In genomic region chr3:129645409-129645808, GRCm38 (mm10) we compare ENCODE assay signal across 17 mouse cellular contexts.
A peak's percentile ranks its signal among the peaks of the same experiment; 100 is the strongest.
DNase-seq lines count a peak whose midpoint lies in the region; ATAC-seq and TF ChIP-seq lines count a peak whose summit lies in the region.
"Had no signal": no experiment of that assay in that cellular context is flagged by ENCODE, and none has a peak within 500 bp of the region (broad histone marks: within the 10 kb centered on the region; RNA-seq: fewer than 3 reads in every experiment).

No protein-coding gene starts in this region.

- ATAC-seq in lung, embryonic 15.5 days (ENCODE audit: borderline replicate concordance, extremely low read depth, low FRiP score, low TSS enrichment), result peak; percentile 91
- ATAC-seq in megakaryocyte-erythroid progenitor cell, adult 5-6 weeks (replicated peaks; ENCODE audit: low FRiP score, low TSS enrichment, poor library complexity, severe bottlenecking), result no peak
- ATAC-seq: forebrain, embryonic 14.5 days; inflammation-experienced regulatory T-cells, adult 6 months; midbrain, embryonic 16.5 days had no signal

- H3K36me3 ChIP-seq in lung, embryonic 15.5 days, result no peaks in the 10 kb centered on the region
- H3K36me3 ChIP-seq: embryonic facial prominence, embryonic 13.5 days had no signal

- no peaks in the 10 kb centered on the region for H3K9me3 ChIP-seq in lung, embryonic 15.5 days
- H3K9me3 ChIP-seq: embryonic facial prominence, embryonic 13.5 days had no signal

- intact Hi-C loops in gastrocnemius, adult 2 months (cut with DNase I), result no loop called here
- intact Hi-C loops in gastrocnemius, postnatal 36 days (cut with DNase I), result no loop called here

- H3K27ac ChIP-seq in gastrocnemius, adult 2 months, result no peak overlapping the region
- H3K27ac ChIP-seq in lung, embryonic 15.5 days, result peak overlapping the region; percentile 65
- H3K27ac ChIP-seq: embryonic facial prominence, embryonic 13.5 days; macrophage had no signal

- 42% methylated on average over 3 of the region's 3 CpGs for WGBS in lung, adult 2 months
- WGBS in lung, embryonic 15.5 days, result 29% methylated on average over 3 of the region's 3 CpGs

- no peak for TF ChIP-seq POLR2A in lung, adult 2 months (IDR thresholded peaks at IDR 0.05; ENCODE audit: borderline replicate concordance, extremely low read depth, low read depth, low read length)

- no peak overlapping the region for H3K4me2 ChIP-seq in lung, embryonic 15.5 days
- H3K4me2 ChIP-seq: embryonic facial prominence, embryonic 13.5 days had no signal

- H3K4me3 ChIP-seq in gastrocnemius, adult 2 months, result no peak overlapping the region
- H3K4me3 ChIP-seq in lung, adult 2 months (replicated peaks; ENCODE audit: extremely low read depth, low read depth, low read length), result no peak overlapping the region
- H3K4me3 ChIP-seq in lung, embryonic 15.5 days, result no peak overlapping the region
- H3K4me3 ChIP-seq: embryonic facial prominence, embryonic 13.5 days had no signal

- H3K4me1 ChIP-seq in lung, adult 2 months (ENCODE audit: control insufficient read depth, insufficient read depth, low read length), result no peaks in the 10 kb centered on the region
- peaks cover 33% of the 10 kb centered on the region for H3K4me1 ChIP-seq in lung, embryonic 15.5 days

- H3K9ac ChIP-seq in lung, embryonic 15.5 days, result no peak overlapping the region
- H3K9ac ChIP-seq: embryonic facial prominence, embryonic 13.5 days had no signal

- peak; percentile 52 for DNase-seq in gastrocnemius, adult 2 months
- no peak for DNase-seq in gastrocnemius, postnatal 36 days
- DNase-seq in lung, adult 18-20 months, result peak; percentile 17 to 43
- no peak for DNase-seq in lung, adult 2 months
- no peak for DNase-seq in ovary, adult 18-20 months (ENCODE audit: low spot score)
- no peak for DNase-seq in frontal cortex, postnatal 36 days (ENCODE audit: low spot score in 2 of 2)
- DNase-seq: cerebellum, adult 8-10 months; gastrocnemius, postnatal 25 days; heart, postnatal 4 days; thymus, adult 2 months had no signal

- H3K27me3 ChIP-seq in lung, embryonic 15.5 days, result peaks cover 12% of the 10 kb centered on the region; the same call in 1 of the 2 replicates
- H3K27me3 ChIP-seq: embryonic facial prominence, embryonic 13.5 days had no signal

- no peak for TF ChIP-seq CTCF in gastrocnemius, adult 2 months (IDR thresholded peaks at IDR 0.05)
- no peak for TF ChIP-seq CTCF in lung, adult 2 months (IDR thresholded peaks at IDR 0.05; ENCODE audit: insufficient read depth, low read length)

Comparison
In these comparisons a context has a peak if more than half of its experiments do, and no peak if none do; other contexts are left out.
1. DNase-seq: peak in gastrocnemius, adult 2 months (single experiment) and lung, adult 18-20 months (2 of 2); none in gastrocnemius, postnatal 36 days (0 of 2), lung, adult 2 months (single experiment), ovary, adult 18-20 months (single experiment) and frontal cortex, postnatal 36 days (0 of 2).